Mouse (Mus musculus): ENCODE results near the gene Zfp771.

- no peak for TF ChIP-seq POLR2A (IDR thresholded peaks at IDR 0.05; ENCODE audit: borderline replicate concordance, extremely low read depth, insufficient read depth, insufficient read length, poor library complexity, severe bottlenecking)
- TF ChIP-seq CTCF (IDR thresholded peaks at IDR 0.05; ENCODE audit: borderline replicate concordance, extremely low read depth, insufficient read depth, insufficient read length): no peak
Observed at GRCm38 (mm10) chr7:127296786-127297555, 52.9 kb downstream of the Zfp771 start.
